Mouse (Mus musculus): ENCODE data around the gene Grtp1. TPM values are rescaled to one million over a fixed set of nuclear protein-coding genes. Genes with fewer than 3 reads are reported as not detected.

The Grtp1 gene
- polyA plus RNA-seq, 1 experiment from 2014 or later, result 19.8 TPM

GRCm38 (mm10) chr8:13174811-13175210 lies 25.6 kb downstream of the Grtp1 start:
- Histone ChIP-seq H3K4me3 (no peak overlapping the region), H3K9ac (no peak overlapping the region), H3K9me3 (replicated peaks) (no peaks in the 10 kb centered on the region), H3K27ac (ENCODE audit: poor library complexity, severe bottlenecking) (no peak overlapping the region), H3K4me1 (replicated peaks) (peaks cover 22% of the 10 kb centered on the region), H3K27me3 (replicated peaks) (no peaks in the 10 kb centered on the region), H3K4me2 (no peak overlapping the region), H3K36me3 (peaks cover 77% of the 10 kb centered on the region)
- ATAC-seq (ENCODE audit: insufficient number of reproducible peaks, low FRiP score), result no peak
- 78% methylated on average over 4 of the region's 4 CpGs for WGBS

GRCm38 (mm10) chr8:13174305-13174704 lies 26.1 kb downstream of the Grtp1 start:
- peaks cover 22% of the 10 kb centered on the region for H3K4me1 ChIP-seq (replicated peaks)
- no peaks in the 10 kb centered on the region for H3K9me3 ChIP-seq (replicated peaks)
- WGBS, result 86% methylated on average over 4 of the region's 4 CpGs
- no peak overlapping the region for H3K27ac ChIP-seq (ENCODE audit: poor library complexity, severe bottlenecking)
- ATAC-seq (ENCODE audit: insufficient number of reproducible peaks, low FRiP score), result no peak
- H3K27me3 ChIP-seq (replicated peaks), result no peaks in the 10 kb centered on the region
- no peak overlapping the region for H3K9ac ChIP-seq
- H3K36me3 ChIP-seq, result peaks cover 82% of the 10 kb centered on the region
- H3K4me2 ChIP-seq, result no peak overlapping the region
- no peak overlapping the region for H3K4me3 ChIP-seq

- H3K27me3 ChIP-seq (replicated peaks), result no peaks in the 10 kb centered on the region
- H3K27ac ChIP-seq (ENCODE audit: poor library complexity, severe bottlenecking), result peak overlapping the region; percentile 89
- H3K9ac ChIP-seq, result no peak overlapping the region
- H3K36me3 ChIP-seq, result peaks cover 85% of the 10 kb centered on the region
- H3K4me2 ChIP-seq, result peak overlapping the region; percentile 39
- no peak for ATAC-seq (ENCODE audit: insufficient number of reproducible peaks, low FRiP score)
- peaks cover 31% of the 10 kb centered on the region for H3K4me1 ChIP-seq (replicated peaks)
- H3K4me3 ChIP-seq, result no peak overlapping the region
- H3K9me3 ChIP-seq (replicated peaks), result no peaks in the 10 kb centered on the region
- WGBS, result 11% methylated on average over 1 of the region's 1 CpGs
Measured at GRCm38 (mm10) chr8:13170510-13170909, 29.9 kb downstream of the Grtp1 start.

- 78% methylated on average over 5 of the region's 5 CpGs for WGBS
- no peaks in the 10 kb centered on the region for H3K9me3 ChIP-seq (replicated peaks)
- no peak overlapping the region for H3K4me2 ChIP-seq
- H3K4me3 ChIP-seq, result no peak overlapping the region
- H3K36me3 ChIP-seq, result peaks cover 32% of the 10 kb centered on the region
- peaks cover 32% of the 10 kb centered on the region for H3K4me1 ChIP-seq (replicated peaks)
- H3K27me3 ChIP-seq (replicated peaks), result no peaks in the 10 kb centered on the region
- no peak overlapping the region for H3K9ac ChIP-seq
- no peak overlapping the region for H3K27ac ChIP-seq (ENCODE audit: poor library complexity, severe bottlenecking)
- ATAC-seq (ENCODE audit: insufficient number of reproducible peaks, low FRiP score), result no peak
Measured at GRCm38 (mm10) chr8:13164361-13164760, 36.1 kb downstream of the Grtp1 start.

GRCm38 (mm10) chr8:13163563-13163962 lies 36.9 kb downstream of the Grtp1 start:
- Histone ChIP-seq H3K4me1 (replicated peaks) (peaks cover 24% of the 10 kb centered on the region), H3K36me3 (peaks cover 24% of the 10 kb centered on the region), H3K4me3 (no peak overlapping the region), H3K27ac (ENCODE audit: poor library complexity, severe bottlenecking) (no peak overlapping the region), H3K9ac (no peak overlapping the region), H3K9me3 (replicated peaks) (no peaks in the 10 kb centered on the region), H3K4me2 (no peak overlapping the region), H3K27me3 (replicated peaks) (no peaks in the 10 kb centered on the region)
- no peak for ATAC-seq (ENCODE audit: insufficient number of reproducible peaks, low FRiP score)
- 47% methylated on average over 1 of the region's 1 CpGs for WGBS

- no peaks in the 10 kb centered on the region for H3K27me3 ChIP-seq (replicated peaks)
- no peak overlapping the region for H3K27ac ChIP-seq (ENCODE audit: poor library complexity, severe bottlenecking)
- WGBS, result 75% methylated on average over 6 of the region's 6 CpGs
- no peak for ATAC-seq (ENCODE audit: insufficient number of reproducible peaks, low FRiP score)
- H3K9me3 ChIP-seq (replicated peaks), result no peaks in the 10 kb centered on the region
- no peak overlapping the region for H3K9ac ChIP-seq
- H3K4me2 ChIP-seq, result peak overlapping the region; percentile 10; the same call in 1 of the 2 replicates
- no peak overlapping the region for H3K4me3 ChIP-seq
- H3K4me1 ChIP-seq (replicated peaks), result peaks cover 22% of the 10 kb centered on the region
- H3K36me3 ChIP-seq, result peaks cover 10% of the 10 kb centered on the region
Measured at GRCm38 (mm10) chr8:13162098-13162497, 38.3 kb downstream of the Grtp1 start.

- Histone ChIP-seq H3K4me1 (replicated peaks) (peaks cover 22% of the 10 kb centered on the region), H3K9me3 (replicated peaks) (no peaks in the 10 kb centered on the region), H3K4me3 (peak overlapping the region; percentile 97), H3K27ac (ENCODE audit: poor library complexity, severe bottlenecking) (no peak overlapping the region), H3K4me2 (peak overlapping the region; percentile 83), H3K9ac (peak overlapping the region; percentile 99; the same call in 1 of the 2 replicates), H3K36me3 (peaks cover 1% of the 10 kb centered on the region; the same call in 1 of the 2 replicates), H3K27me3 (replicated peaks) (no peaks in the 10 kb centered on the region)
- WGBS, result 80% methylated on average over 3 of the region's 3 CpGs
- no peak for ATAC-seq (ENCODE audit: insufficient number of reproducible peaks, low FRiP score)
Measured at GRCm38 (mm10) chr8:13160691-13161090, 39.7 kb downstream of the Grtp1 start.

GRCm38 (mm10) chr8:13159377-13159881 lies 41.0 kb downstream of the Grtp1 start:
- Histone ChIP-seq H3K27ac (ENCODE audit: poor library complexity, severe bottlenecking) (peak overlapping the region; percentile 76), H3K9ac (peak overlapping the region; percentile 99), H3K27me3 (replicated peaks) (no peaks in the 10 kb centered on the region), H3K4me2 (peak overlapping the region; percentile 83), H3K4me3 (peak overlapping the region; percentile 97), H3K9me3 (replicated peaks) (no peaks in the 10 kb centered on the region), H3K36me3 (peaks cover 1% of the 10 kb centered on the region; the same call in 1 of the 2 replicates), H3K4me1 (replicated peaks) (peaks cover 22% of the 10 kb centered on the region)
- ATAC-seq (ENCODE audit: insufficient number of reproducible peaks, low FRiP score), result peak; percentile 71
- WGBS, result 0% methylated on average over 46 of the region's 49 CpGs

GRCm38 (mm10) chr8:13158718-13159376 lies 41.6 kb downstream of the Grtp1 start, which contains the start of gene Lamp1:
Gene Lamp1 (plus strand): TSS chr8:13159161.
- Histone ChIP-seq H3K27ac (ENCODE audit: poor library complexity, severe bottlenecking) (peak within 1 kb of the TSS; percentile 76), H3K27me3 (replicated peaks) (no peaks in the 10 kb centered on the region), H3K4me3 (peak within 1 kb of the TSS; percentile 97), H3K9ac (peak within 1 kb of the TSS; percentile 99), H3K4me2 (peak within 1 kb of the TSS; percentile 83), H3K4me1 (replicated peaks) (peaks cover 22% of the 10 kb centered on the region), H3K9me3 (replicated peaks) (no peaks in the 10 kb centered on the region), H3K36me3 (peaks cover 7% of the 10 kb centered on the region; the same call in 1 of the 2 replicates)
- ATAC-seq (ENCODE audit: insufficient number of reproducible peaks, low FRiP score), result peak; percentile 99
- under 1% methylated on average over 46 of the region's 50 CpGs for WGBS

- Histone ChIP-seq H3K27ac (ENCODE audit: poor library complexity, severe bottlenecking) (no peak overlapping the region), H3K36me3 (peaks cover 14% of the 10 kb centered on the region), H3K27me3 (replicated peaks) (no peaks in the 10 kb centered on the region), H3K9ac (peak overlapping the region; percentile 23; the same call in 1 of the 2 replicates), H3K4me3 (no peak overlapping the region), H3K4me2 (no peak overlapping the region), H3K4me1 (replicated peaks) (peaks cover 12% of the 10 kb centered on the region), H3K9me3 (replicated peaks) (no peaks in the 10 kb centered on the region)
- no peak for ATAC-seq (ENCODE audit: insufficient number of reproducible peaks, low FRiP score)
- 63% methylated on average over 12 of the region's 12 CpGs for WGBS
Measured at GRCm38 (mm10) chr8:13156327-13157097, 43.9 kb downstream of the Grtp1 start.

- peaks cover 21% of the 10 kb centered on the region for H3K36me3 ChIP-seq
- no peak overlapping the region for H3K27ac ChIP-seq (ENCODE audit: poor library complexity, severe bottlenecking)
- H3K4me2 ChIP-seq, result no peak overlapping the region
- H3K4me3 ChIP-seq, result no peak overlapping the region
- no peaks in the 10 kb centered on the region for H3K9me3 ChIP-seq (replicated peaks)
- 67% methylated on average over 9 of the region's 9 CpGs for whole genome bisulfite sequencing
- no peaks in the 10 kb centered on the region for H3K27me3 ChIP-seq (replicated peaks)
- no peak for ATAC-seq (ENCODE audit: insufficient number of reproducible peaks, low FRiP score)
- no peak overlapping the region for H3K9ac ChIP-seq
- peaks cover 5% of the 10 kb centered on the region for H3K4me1 ChIP-seq (replicated peaks)
Measured at GRCm38 (mm10) chr8:13155358-13155757, 45.1 kb downstream of the Grtp1 start.

Measured in heart, embryonic 12.5 days (tissue).